Mouse (Mus musculus): Measurements from ENCODE around the gene Pdia4.

DNA sequence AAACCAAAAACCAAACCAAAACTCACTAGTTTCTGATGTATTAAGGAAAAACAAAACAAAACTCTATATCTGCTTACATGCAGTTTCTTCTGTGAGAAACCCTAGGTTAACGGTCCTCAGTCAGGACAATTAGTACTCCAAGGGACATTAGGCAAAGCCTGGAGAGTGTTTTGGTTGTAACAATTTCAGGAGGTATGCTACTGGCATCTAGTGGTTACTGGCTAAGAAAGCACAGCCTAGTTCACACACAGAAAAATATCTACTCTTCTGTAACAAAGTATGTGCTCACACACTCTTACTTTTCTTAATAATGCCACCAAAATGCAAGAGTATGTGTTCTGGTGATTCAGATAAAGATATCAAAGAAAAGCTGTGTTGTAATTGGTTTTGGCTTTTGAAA, 15.7 kb upstream of the Pdia4 start:
- no peak for TF ChIP-seq POLR2A (IDR thresholded peaks at IDR 0.05; ENCODE audit: low read depth, low read length)
- no peak for TF ChIP-seq CTCF (IDR thresholded peaks at IDR 0.05; ENCODE audit: extremely low read depth, insufficient read depth, insufficient read length, insufficient replicate concordance)

Data from spleen, adult 2 months (tissue).